Mouse (Mus musculus): ENCODE results near the gene Apol10b. TPM values are rescaled to one million over a fixed set of nuclear protein-coding genes. Genes with fewer than 3 reads are reported as not detected.
"Not testable (repeated sequence)": the region's sequence is repeated elsewhere in the genome, so short reads cannot be mapped to it uniquely, and the experiment has no call there.

Gene Apol10b
- polyA plus RNA-seq, 1 experiment = 0.53 TPM

- no peaks in the 10 kb centered on the region for H3K36me3 ChIP-seq (ENCODE audit: control insufficient read depth, insufficient read depth, low read length)
- H3K27ac ChIP-seq (ENCODE audit: insufficient read depth, low read length) = no peak overlapping the region
- 95% methylated on average over 2 of the region's 2 CpGs for WGBS
- TF ChIP-seq CTCF (IDR thresholded peaks at IDR 0.05; ENCODE audit: extremely low read depth, insufficient read depth, insufficient read length, insufficient replicate concordance) (no peak), POLR2A (IDR thresholded peaks at IDR 0.05; ENCODE audit: low read depth, low read length) (no peak)
- no peak overlapping the region for H3K4me3 ChIP-seq (ENCODE audit: extremely low read depth, insufficient read depth, insufficient read length)
- H3K27me3 ChIP-seq (ENCODE audit: control insufficient read depth, insufficient read depth, low read length) = no peaks in the 10 kb centered on the region
- H3K4me1 ChIP-seq (ENCODE audit: control insufficient read depth, insufficient read depth, insufficient read length) = no peaks in the 10 kb centered on the region
- DNase-seq (ENCODE audit: low read depth in 1 of 2, low spot score in 2 of 2) = no peak
Observed at GRCm38 (mm10) chr15:77578801-77579200, 17.1 kb downstream of the Apol10b start.

DNA sequence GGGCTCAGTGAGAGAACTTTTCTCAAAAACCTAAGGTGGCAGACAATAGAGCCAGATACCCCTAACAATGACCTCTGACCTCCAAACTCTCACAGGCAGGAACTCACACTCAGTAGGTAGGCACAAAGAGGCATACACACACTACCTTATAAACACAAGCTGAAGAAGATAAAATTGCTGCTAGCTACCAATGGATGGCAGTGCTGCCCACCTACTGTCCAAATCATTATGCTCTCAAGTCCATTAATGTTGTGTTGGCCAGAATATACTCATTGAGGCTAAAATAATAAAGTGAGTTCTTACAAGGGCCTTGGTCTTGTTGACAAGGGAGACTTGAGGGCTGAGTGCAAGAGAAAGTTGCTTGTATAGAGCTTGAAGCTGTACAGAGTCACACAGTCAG, 32.7 kb downstream of the Apol10b start:
- H3K36me3 ChIP-seq (ENCODE audit: control insufficient read depth, insufficient read depth, low read length) = no peaks in the 10 kb centered on the region
- no peak overlapping the region for H3K4me3 ChIP-seq (ENCODE audit: extremely low read depth, insufficient read depth, insufficient read length)
- no peaks in the 10 kb centered on the region for H3K27me3 ChIP-seq (ENCODE audit: control insufficient read depth, insufficient read depth, low read length)
- TF ChIP-seq CTCF (IDR thresholded peaks at IDR 0.05; ENCODE audit: extremely low read depth, insufficient read depth, insufficient read length, insufficient replicate concordance) = no peak
- TF ChIP-seq POLR2A (IDR thresholded peaks at IDR 0.05; ENCODE audit: low read depth, low read length) = no peak
- DNase-seq (ENCODE audit: low read depth in 1 of 2, low spot score in 2 of 2) = no peak
- H3K27ac ChIP-seq (ENCODE audit: insufficient read depth, low read length) = no peak overlapping the region
- H3K4me1 ChIP-seq (ENCODE audit: control insufficient read depth, insufficient read depth, insufficient read length) = no peaks in the 10 kb centered on the region

- Histone ChIP-seq H3K4me1 (ENCODE audit: control insufficient read depth, insufficient read depth, insufficient read length) (no peaks in the 10 kb centered on the region), H3K27me3 (ENCODE audit: control insufficient read depth, insufficient read depth, low read length) (no peaks in the 10 kb centered on the region), H3K27ac (ENCODE audit: insufficient read depth, low read length) (no peak within 1 kb of the TSS), H3K36me3 (ENCODE audit: control insufficient read depth, insufficient read depth, low read length) (no peaks in the 10 kb centered on the region), H3K4me3 (ENCODE audit: extremely low read depth, insufficient read depth, insufficient read length) (no peak within 1 kb of the TSS)
- DNase-seq (ENCODE audit: low read depth in 1 of 2, low spot score in 2 of 2) = no peak
- TF ChIP-seq POLR2A (IDR thresholded peaks at IDR 0.05; ENCODE audit: low read depth, low read length) = no peak
- TF ChIP-seq CTCF (IDR thresholded peaks at IDR 0.05; ENCODE audit: extremely low read depth, insufficient read depth, insufficient read length, insufficient replicate concordance) = no peak
Observed at GRCm38 (mm10) chr15:77561792-77562191, 34.1 kb downstream of the Apol10b start, which contains the start of gene 1700025B11Rik. Gene 1700025B11Rik (minus strand): TSS chr15:77561892.

- WGBS = 32% methylated on average over 1 of the region's 1 CpGs
- H3K27ac ChIP-seq (ENCODE audit: insufficient read depth, low read length) = not testable (repeated sequence)
Observed at GRCm38 (mm10) chr15:77539221-77539620, 56.7 kb downstream of the Apol10b start.

More at GRCm38 (mm10) chr15:77539221-77539620, 56.7 kb downstream of the Apol10b start:
- H3K4me1 ChIP-seq (ENCODE audit: control insufficient read depth, insufficient read depth, insufficient read length); H3K4me3 ChIP-seq (ENCODE audit: extremely low read depth, insufficient read depth, insufficient read length); H3K36me3 ChIP-seq (ENCODE audit: control insufficient read depth, insufficient read depth, low read length); DNase-seq (ENCODE audit: low read depth in 1 of 2, low spot score in 2 of 2); H3K27me3 ChIP-seq (ENCODE audit: control insufficient read depth, insufficient read depth, low read length): not testable (repeated sequence)

Other genes starting within 250 kb of the Apol10b start
- gene Apol7a, start 197.0 kb downstream of the Apol10b start, polyA plus RNA-seq (2012; rRNA removed) = 0.12 and 0.18 TPM in 2 replicates
- 0.50 and 0.67 TPM in 2 replicates for gene Apol9a, start 185.0 kb downstream of the Apol10b start, polyA plus RNA-seq (2012; rRNA removed)
- gene Apol7b, start 148.6 kb downstream of the Apol10b start, polyA plus RNA-seq (2012; rRNA removed) = 0.11 and 0.19 TPM in 2 replicates
- gene Apol10a, start 119.1 kb downstream of the Apol10b start, polyA plus RNA-seq (2012; rRNA removed) = 0.04 and 0.13 TPM in 2 replicates
- gene Apol11a, start 87.9 kb downstream of the Apol10b start, polyA plus RNA-seq (2012; rRNA removed) = 0.09 and 0.48 TPM in 2 replicates
- 27.9 and 29.8 TPM in 2 replicates for gene Apol7c, start 62.8 kb downstream of the Apol10b start, polyA plus RNA-seq (2012; rRNA removed)
- not detected in 2 replicates for gene 1700025B11Rik, start 34.2 kb downstream of the Apol10b start, polyA plus RNA-seq (2012; rRNA removed)
- gene Gm36245, start 3.1 kb upstream of the Apol10b start, polyA plus RNA-seq (2012; rRNA removed) = 0.22 TPM in 1 of 2 replicates, not detected in the other
- gene Apol11b, start 47.2 kb upstream of the Apol10b start, polyA plus RNA-seq (2012; rRNA removed) = 4.4 and 16.3 TPM in 2 replicates
- gene Apol7e, start 102.7 kb upstream of the Apol10b start, polyA plus RNA-seq (2012; rRNA removed) = 9.8 and 10.6 TPM in 2 replicates
- 1.4 and 2.7 TPM in 2 replicates for gene Apol9b, start 132.9 kb upstream of the Apol10b start, polyA plus RNA-seq (2012; rRNA removed)
- 4.3 and 5.9 TPM in 2 replicates for gene Apol8, start 160.9 kb upstream of the Apol10b start, polyA plus RNA-seq (2012; rRNA removed)
- 138 and 142 TPM in 2 replicates for gene Myh9, start 246.1 kb upstream of the Apol10b start, polyA plus RNA-seq (2012; rRNA removed)

Data from spleen, adult 2 months (tissue).